Mouse (Mus musculus) c-Kit-negative CD71-positive TER-119-positive erythroid progenitor cells, embryonic 14.5 days (primary cell): ENCODE results near the gene Prmt1.

Experiments used
- DNase-seq: peaks from one replicate; pipeline ENCODE4 v3.0.0-alpha.2; 2013; ENCODE audit warnings: low read depth, low spot score

The Prmt1 gene

GRCm38 (mm10) chr7:45012824-45013223 lies 26.5 kb upstream of the Prmt1 start:
- DNase-seq: no peak

GRCm38 (mm10) chr7:45012011-45012410 lies 25.6 kb upstream of the Prmt1 start:
- no peak for DNase-seq

- no peak for DNase-seq
Observed at GRCm38 (mm10) chr7:45008411-45008810, 22.0 kb upstream of the Prmt1 start.

- DNase-seq: no peak
Observed at GRCm38 (mm10) chr7:45007846-45008245, 21.5 kb upstream of the Prmt1 start.

- DNase-seq: no peak
Observed at GRCm38 (mm10) chr7:45007141-45007540, 20.8 kb upstream of the Prmt1 start.

GRCm38 (mm10) chr7:45006503-45006902 lies 20.1 kb upstream of the Prmt1 start:
- no peak for DNase-seq

- no peak for DNase-seq
Observed at GRCm38 (mm10) chr7:45005321-45005992, 19.1 kb upstream of the Prmt1 start.

- no peak for DNase-seq
Observed at GRCm38 (mm10) chr7:45004546-45004945, 18.2 kb upstream of the Prmt1 start.

GRCm38 (mm10) chr7:45002440-45002839 lies 16.1 kb upstream of the Prmt1 start:
- no peak for DNase-seq

GRCm38 (mm10) chr7:45000539-45001114 lies 14.3 kb upstream of the Prmt1 start:
- no peak for DNase-seq

- DNase-seq: no peak
Observed at GRCm38 (mm10) chr7:44999753-45000152, 13.4 kb upstream of the Prmt1 start.

- DNase-seq: no peak
Observed at GRCm38 (mm10) chr7:44998501-44998955, 12.2 kb upstream of the Prmt1 start, which contains the start of gene Bcl2l12. Gene Bcl2l12 (minus strand): TSS chr7:44998712.

- no peak for DNase-seq
Observed at GRCm38 (mm10) chr7:44997940-44998428, 11.6 kb upstream of the Prmt1 start.

GRCm38 (mm10) chr7:44997231-44997939 lies 11.0 kb upstream of the Prmt1 start, which contains the start of gene Irf3:
Gene Irf3 (plus strand): TSS chr7:44997648.
- peak; percentile 96 for DNase-seq

- no peak for DNase-seq
Observed at GRCm38 (mm10) chr7:44996672-44997071, 10.3 kb upstream of the Prmt1 start.

- no peak for DNase-seq
Observed at GRCm38 (mm10) chr7:44986879-44987718, 731 bp upstream of the Prmt1 start.

- no peak for DNase-seq
Observed at GRCm38 (mm10) chr7:44985595-44986191, 675 bp downstream of the Prmt1 start.

- no peak for DNase-seq
Observed at GRCm38 (mm10) chr7:44984833-44985164, 1.6 kb downstream of the Prmt1 start.

- no peak for DNase-seq
Observed at GRCm38 (mm10) chr7:44983944-44984832, 2.2 kb downstream of the Prmt1 start.

- DNase-seq: peak; percentile 68
Observed at GRCm38 (mm10) chr7:44983085-44983484, 3.3 kb downstream of the Prmt1 start.
